Mouse (Mus musculus): ENCODE results near the gene Gm3045. TPM values are rescaled to one million over a fixed set of nuclear protein-coding genes. Genes with fewer than 3 reads are reported as not detected.

The Gm3045 gene
- total and polyA plus RNA-seq, 2 experiments from 2014 or later = not detected

DNA sequence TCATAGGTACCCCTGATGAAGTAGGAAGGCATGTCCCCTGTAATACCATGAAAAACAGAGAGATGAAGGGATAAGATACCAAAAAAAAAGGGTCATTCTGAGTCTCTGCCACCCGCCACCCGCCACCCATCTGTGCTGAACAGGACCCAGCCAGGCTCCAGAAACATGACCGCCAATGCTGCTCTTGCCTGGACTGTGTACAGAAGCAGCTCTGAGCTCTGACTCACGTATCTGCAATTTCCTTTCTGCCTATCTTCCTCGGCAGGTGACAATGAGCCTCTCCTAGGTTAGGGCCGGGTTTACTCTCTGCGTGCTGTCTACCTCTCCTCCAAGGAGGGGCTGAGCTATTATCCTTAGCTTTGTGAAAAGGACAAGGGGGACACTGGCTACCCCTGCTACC, 17.0 kb downstream of the Gm3045 start:
- Histone ChIP-seq H3K9ac (replicated peaks; ENCODE audit: low read length, poor library complexity, severe bottlenecking) (no peak overlapping the region), H3K27me3 (ENCODE audit: insufficient read depth, low read length) (peaks cover 25% of the 10 kb centered on the region), H3K4me2 (ENCODE audit: low read depth, low read length, poor library complexity, severe bottlenecking) (no peak overlapping the region), H3K27ac (ENCODE audit: low read depth, low read length) (no peak overlapping the region), H3K4me3 (ENCODE audit: low read depth, low read length) (no peak overlapping the region), H3K4me1 (ENCODE audit: insufficient read depth, low read length) (peaks cover 3% of the 10 kb centered on the region), H3K36me3 (ENCODE audit: insufficient read depth, low read length) (no peaks in the 10 kb centered on the region), H3K9me3 (ENCODE audit: low read length) (no peaks in the 10 kb centered on the region)
- 78% methylated on average over 7 of the region's 7 CpGs for WGBS
- TF ChIP-seq CTCF (IDR thresholded peaks at IDR 0.05) = no peak
- DNase-seq (ENCODE audit: low spot score) = no peak
- ATAC-seq (ENCODE audit: low FRiP score) = no peak

- Histone ChIP-seq H3K4me1 (ENCODE audit: insufficient read depth, low read length) (no peaks in the 10 kb centered on the region), H3K36me3 (ENCODE audit: insufficient read depth, low read length) (no peaks in the 10 kb centered on the region), H3K4me2 (ENCODE audit: low read depth, low read length, poor library complexity, severe bottlenecking) (no peak overlapping the region), H3K27ac (ENCODE audit: low read depth, low read length) (no peak overlapping the region), H3K4me3 (ENCODE audit: low read depth, low read length) (no peak overlapping the region), H3K27me3 (ENCODE audit: insufficient read depth, low read length) (peaks cover 18% of the 10 kb centered on the region), H3K9me3 (ENCODE audit: low read length) (no peaks in the 10 kb centered on the region), H3K9ac (replicated peaks; ENCODE audit: low read length, poor library complexity, severe bottlenecking) (no peak overlapping the region)
- 91% methylated on average over 3 of the region's 3 CpGs for WGBS
- DNase-seq (ENCODE audit: low spot score) (no peak), ATAC-seq (ENCODE audit: low FRiP score) (no peak)
- no peak for TF ChIP-seq CTCF (IDR thresholded peaks at IDR 0.05)
Observed at GRCm38 (mm10) chr13:56444112-56444511, 17.7 kb downstream of the Gm3045 start.

DNA sequence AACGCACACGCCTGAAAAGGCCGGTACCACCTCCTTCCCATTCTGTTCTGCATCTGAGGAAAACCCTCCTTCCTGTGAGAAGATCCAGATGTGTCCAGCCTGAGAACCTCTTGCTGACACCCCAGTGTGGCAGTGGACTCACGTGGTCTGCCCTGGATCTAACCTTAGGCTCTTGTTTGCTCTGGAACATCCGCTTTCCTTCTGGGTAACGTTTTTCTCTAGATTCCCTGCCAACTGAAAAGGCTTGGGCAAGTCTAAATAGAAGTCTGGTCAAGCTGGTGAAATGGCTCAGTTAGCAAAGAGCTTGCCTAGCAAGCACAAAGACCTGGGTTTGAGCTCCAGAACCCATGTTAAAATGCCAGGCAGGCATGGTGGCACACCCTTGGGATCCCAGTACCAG, 18.6 kb downstream of the Gm3045 start:
- no peak overlapping the region for H3K4me2 ChIP-seq (ENCODE audit: low read depth, low read length, poor library complexity, severe bottlenecking)
- ATAC-seq (ENCODE audit: low FRiP score) = no peak
- WGBS = 92% methylated on average over 6 of the region's 6 CpGs
- H3K27ac ChIP-seq (ENCODE audit: low read depth, low read length) = no peak overlapping the region
- peaks cover 10% of the 10 kb centered on the region for H3K27me3 ChIP-seq (ENCODE audit: insufficient read depth, low read length)
- no peak overlapping the region for H3K9ac ChIP-seq (replicated peaks; ENCODE audit: low read length, poor library complexity, severe bottlenecking)
- DNase-seq (ENCODE audit: low spot score) = no peak
- no peak overlapping the region for H3K4me3 ChIP-seq (ENCODE audit: low read depth, low read length)
- TF ChIP-seq CTCF (IDR thresholded peaks at IDR 0.05) = no peak
- H3K9me3 ChIP-seq (ENCODE audit: low read length) = no peaks in the 10 kb centered on the region
- no peaks in the 10 kb centered on the region for H3K4me1 ChIP-seq (ENCODE audit: insufficient read depth, low read length)
- H3K36me3 ChIP-seq (ENCODE audit: insufficient read depth, low read length) = no peaks in the 10 kb centered on the region

DNA sequence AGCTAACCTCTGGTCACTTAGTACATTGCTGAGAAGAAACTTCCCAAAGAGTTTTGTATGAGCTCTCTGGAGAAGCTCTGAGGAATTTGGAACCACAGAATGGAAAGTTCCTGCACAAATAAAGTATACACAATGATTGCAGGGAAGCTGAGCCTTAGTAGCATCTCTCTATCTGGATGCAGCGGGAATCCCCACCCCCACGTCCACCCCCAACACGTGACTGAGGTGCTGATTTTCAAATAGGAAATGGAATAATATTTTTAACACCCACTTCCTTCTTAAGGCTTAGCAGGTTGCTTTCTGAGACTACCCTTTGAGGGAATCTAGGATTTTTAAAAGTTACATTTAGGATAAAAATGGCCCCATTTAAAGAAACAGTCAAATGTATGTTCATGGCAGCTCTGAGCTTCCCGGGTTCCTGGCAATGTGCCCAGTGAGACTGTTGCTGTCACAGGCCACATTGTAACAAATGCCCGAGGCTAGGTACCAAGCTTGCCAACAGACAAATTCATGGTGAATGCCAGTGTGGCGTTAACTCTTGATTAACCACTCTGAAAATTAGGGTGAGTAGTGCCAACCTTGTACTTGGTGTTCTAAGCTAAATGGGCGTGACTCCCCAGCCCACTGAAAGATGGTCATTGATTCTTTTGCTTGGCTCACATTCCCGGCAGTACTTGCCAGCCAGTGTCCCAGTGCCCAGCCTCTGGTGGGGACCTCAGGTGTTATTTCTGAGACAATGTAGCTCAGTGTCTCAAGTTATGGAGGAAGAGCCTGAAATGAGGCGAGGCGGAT, 23.0 kb downstream of the Gm3045 start:
- Histone ChIP-seq H3K9me3 (ENCODE audit: low read length) (no peaks in the 10 kb centered on the region), H3K4me2 (ENCODE audit: low read depth, low read length, poor library complexity, severe bottlenecking) (no peak overlapping the region), H3K4me1 (ENCODE audit: insufficient read depth, low read length) (no peaks in the 10 kb centered on the region), H3K27me3 (ENCODE audit: insufficient read depth, low read length) (no peaks in the 10 kb centered on the region), H3K9ac (replicated peaks; ENCODE audit: low read length, poor library complexity, severe bottlenecking) (no peak overlapping the region), H3K4me3 (ENCODE audit: low read depth, low read length) (no peak overlapping the region), H3K36me3 (ENCODE audit: insufficient read depth, low read length) (no peaks in the 10 kb centered on the region), H3K27ac (ENCODE audit: low read depth, low read length) (no peak overlapping the region)
- ATAC-seq (ENCODE audit: low FRiP score) (no peak), DNase-seq (ENCODE audit: low spot score) (peak; percentile 93)
- TF ChIP-seq CTCF (IDR thresholded peaks at IDR 0.05) = no peak
- 61% methylated on average over 10 of the region's 10 CpGs for WGBS

GRCm38 (mm10) chr13:56450035-56450434, 23.6 kb downstream of the Gm3045 start:
- ATAC-seq (ENCODE audit: low FRiP score) = no peak
- Histone ChIP-seq H3K4me3 (ENCODE audit: low read depth, low read length) (no peak overlapping the region), H3K4me1 (ENCODE audit: insufficient read depth, low read length) (no peaks in the 10 kb centered on the region), H3K9ac (replicated peaks; ENCODE audit: low read length, poor library complexity, severe bottlenecking) (no peak overlapping the region), H3K27ac (ENCODE audit: low read depth, low read length) (no peak overlapping the region), H3K36me3 (ENCODE audit: insufficient read depth, low read length) (no peaks in the 10 kb centered on the region), H3K9me3 (ENCODE audit: low read length) (no peaks in the 10 kb centered on the region), H3K27me3 (ENCODE audit: insufficient read depth, low read length) (no peaks in the 10 kb centered on the region), H3K4me2 (ENCODE audit: low read depth, low read length, poor library complexity, severe bottlenecking) (no peak overlapping the region)
- peak; percentile 37 for DNase-seq (ENCODE audit: low spot score)
- 86% methylated on average over 8 of the region's 8 CpGs for WGBS
- peak; percentile 47 for TF ChIP-seq CTCF (IDR thresholded peaks at IDR 0.05)

DNA sequence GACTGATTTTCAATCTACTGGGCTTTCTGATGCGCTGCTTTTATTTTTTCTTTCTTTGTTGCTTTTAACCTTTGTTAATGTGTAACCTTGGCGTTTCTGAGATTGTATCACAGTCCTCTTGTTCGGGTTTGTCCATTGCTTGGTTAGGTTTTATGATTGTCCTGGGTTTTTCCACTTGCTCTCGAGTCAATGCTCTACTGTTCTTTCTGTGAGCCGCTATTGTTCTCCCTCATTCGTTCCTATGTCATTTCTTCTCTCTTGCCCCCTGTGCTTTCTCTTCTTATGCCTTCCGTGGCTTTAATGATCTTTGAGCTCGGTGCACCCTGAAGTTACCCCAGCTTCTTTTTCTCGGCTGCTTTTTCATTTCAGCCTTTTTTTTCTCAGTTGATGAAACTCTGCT, 31.6 kb downstream of the Gm3045 start:
- no peaks in the 10 kb centered on the region for H3K9me3 ChIP-seq (ENCODE audit: low read length)
- no peaks in the 10 kb centered on the region for H3K36me3 ChIP-seq (ENCODE audit: insufficient read depth, low read length)
- H3K4me1 ChIP-seq (ENCODE audit: insufficient read depth, low read length) = no peaks in the 10 kb centered on the region
- 50% methylated on average over 9 of the region's 9 CpGs for WGBS
- no peaks in the 10 kb centered on the region for H3K27me3 ChIP-seq (ENCODE audit: insufficient read depth, low read length)
- TF ChIP-seq CTCF (IDR thresholded peaks at IDR 0.05) = no peak
- ATAC-seq (ENCODE audit: low FRiP score) (no peak), DNase-seq (ENCODE audit: low spot score) (no peak)
- H3K27ac ChIP-seq (ENCODE audit: low read depth, low read length) = no peak overlapping the region
- H3K4me3 ChIP-seq (ENCODE audit: low read depth, low read length) = no peak overlapping the region
- H3K4me2 ChIP-seq (ENCODE audit: low read depth, low read length, poor library complexity, severe bottlenecking) = no peak overlapping the region
- no peak overlapping the region for H3K9ac ChIP-seq (replicated peaks; ENCODE audit: low read length, poor library complexity, severe bottlenecking)

Measured in midbrain, postnatal 0 days (tissue).